Mouse (Mus musculus) liver, adult 2 months (tissue): ENCODE data around the gene Abraxas2. TPM values are rescaled to one million over a fixed set of nuclear protein-coding genes. Genes with fewer than 3 reads are reported as not detected.
A peak's percentile ranks its signal among the peaks of the same experiment; 100 is the strongest.

ENCODE experiments used
- DNase-seq: peaks from one replicate; pipeline ENCODE4 v3.0.0-alpha.2; 2011; ENCODE audit warnings: low read depth, low spot score; ENCODE audit errors: extremely low read depth
- H3K27ac ChIP-seq: fragments of 200-500 bp; replicated peaks from 2 replicates; pipeline ENCODE4 v1.5.1; 2012; ENCODE audit warnings: low read depth, mild to moderate bottlenecking, control low read depth, inconsistent platforms, low read length; ENCODE audit not compliant: insufficient read depth
- H3K27me3 ChIP-seq: fragments of 200-500 bp; 2 replicates; pipeline ENCODE4 v1.6.1; 2012; ENCODE audit warnings: mild to moderate bottlenecking, moderate library complexity, low read length, inconsistent platforms; ENCODE audit not compliant: control insufficient read depth, insufficient read depth
- H3K36me3 ChIP-seq: fragments of 200-500 bp; 2 replicates; pipeline ENCODE4 v1.6.1; 2012; ENCODE audit warnings: low read length, inconsistent platforms; ENCODE audit not compliant: control insufficient read depth, insufficient read depth
- H3K4me1 ChIP-seq: fragments of 200-500 bp; 2 replicates; pipeline ENCODE4 v1.6.1; 2011; ENCODE audit warnings: low read length; ENCODE audit not compliant: control insufficient read depth, insufficient read depth
- H3K4me3 ChIP-seq: fragments of 200-500 bp; 2 replicates; pipeline ENCODE4 v1.5.1; 2011; ENCODE audit warnings: low read depth, mild to moderate bottlenecking, control low read depth, low read length, moderate library complexity; ENCODE audit not compliant: insufficient read depth
- H3K79me2 ChIP-seq: fragments of 200-500 bp; 2 replicates; pipeline ENCODE4 v1.6.1; 2012; ENCODE audit warnings: inconsistent platforms, mild to moderate bottlenecking, low read length, moderate library complexity; ENCODE audit not compliant: control insufficient read depth, insufficient read depth
- H3K9ac ChIP-seq: fragments of 200-500 bp; 2 replicates; pipeline ENCODE4 v1.6.1; 2012; ENCODE audit warnings: low read depth, mild to moderate bottlenecking, control low read depth, inconsistent platforms, low read length
- CTCF ChIP-seq: fragments of 200-500 bp; IDR thresholded peaks from 2 replicates; pipeline ENCODE4 v1.5.1; 2011; ENCODE audit warnings: low read depth, low read length, control low read depth
- POLR2A ChIP-seq: fragments of 200-500 bp; IDR thresholded peaks from 2 replicates; pipeline ENCODE4 v1.6.1; 2011; ENCODE audit warnings: low read length, control low read depth; ENCODE audit not compliant: insufficient read depth; ENCODE audit errors: extremely low read depth
- WGBS: fragments of 180-500 bp; shearing (Covaris S2); methylation state at CpG from one replicate; pipeline ENCODE4 v1.1.7; 2018; 5-methylcytosine and 5-hydroxymethylcytosine counted together
- polyA plus RNA-seq: library from polyadenylated mRNA; depleted of rRNA; stranded (reverse); fragments of >200 nt; gene quantifications from 2 replicates; pipeline ENCODE4 v1.2.3, GENCODE M21; 2012
- total RNA-seq: library from RNA; depleted of rRNA; stranded (reverse); fragments of >200 nt; gene quantifications from 2 replicates; pipeline ENCODE4 v1.2.3, GENCODE M21; 2014

Gene Abraxas2
- total and polyA plus RNA-seq, 2 experiments: 7.9 to 23.7 TPM

GRCm38 (mm10) chr7:132884031-132884430, 25.0 kb downstream of the Abraxas2 start:
- Histone ChIP-seq H3K4me1 (peaks cover 4% of the 10 kb centered on the region), H3K36me3 (peaks cover 41% of the 10 kb centered on the region), H3K4me3 (no peak overlapping the region), H3K27me3 (no peaks in the 10 kb centered on the region), H3K9ac (no peak overlapping the region), H3K79me2 (no peaks in the 10 kb centered on the region), H3K27ac (no peak overlapping the region)
- DNase-seq: no peak
- WGBS: 94% methylated on average over 7 of the region's 7 CpGs
- peak; percentile 39 for TF ChIP-seq CTCF
- TF ChIP-seq POLR2A: no peak

GRCm38 (mm10) chr7:132887019-132887804, 28.2 kb downstream of the Abraxas2 start:
- no peak for TF ChIP-seq POLR2A
- TF ChIP-seq CTCF: no peak
- WGBS: 42% methylated on average over 7 of the region's 7 CpGs
- H3K4me3 ChIP-seq: no peak overlapping the region
- H3K9ac ChIP-seq: no peak overlapping the region
- no peaks in the 10 kb centered on the region for H3K79me2 ChIP-seq
- no peaks in the 10 kb centered on the region for H3K27me3 ChIP-seq
- H3K4me1 ChIP-seq: peaks cover 4% of the 10 kb centered on the region
- DNase-seq: peak; percentile 80
- peaks cover 16% of the 10 kb centered on the region for H3K36me3 ChIP-seq
- H3K27ac ChIP-seq: peak overlapping the region; percentile 28

DNA sequence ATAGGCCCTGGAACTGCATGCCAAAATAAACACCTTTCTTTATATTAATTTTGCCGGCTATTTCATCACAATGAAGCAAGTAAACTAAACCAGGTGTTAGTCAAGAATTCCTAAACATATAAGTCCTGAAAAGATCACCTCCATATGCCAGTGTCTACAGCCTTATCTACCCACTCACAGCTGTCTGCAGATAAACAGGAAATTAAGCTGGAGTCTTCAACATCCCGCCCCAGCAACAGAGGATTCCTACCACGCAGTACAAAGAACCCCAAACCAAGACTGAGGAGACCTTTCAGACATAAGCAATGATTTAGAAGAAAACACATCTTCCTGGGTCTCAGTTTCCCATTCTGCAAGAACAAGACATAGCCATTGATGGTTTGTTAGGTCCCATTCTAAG, 29.0 kb downstream of the Abraxas2 start:
- Histone ChIP-seq H3K36me3 (peaks cover 9% of the 10 kb centered on the region), H3K27ac (no peak overlapping the region), H3K4me3 (no peak overlapping the region), H3K27me3 (no peaks in the 10 kb centered on the region), H3K79me2 (no peaks in the 10 kb centered on the region), H3K9ac (no peak overlapping the region), H3K4me1 (peaks cover 4% of the 10 kb centered on the region)
- TF ChIP-seq CTCF: no peak
- TF ChIP-seq POLR2A: no peak
- 55% methylated on average over 3 of the region's 3 CpGs for WGBS
- no peak for DNase-seq

DNA sequence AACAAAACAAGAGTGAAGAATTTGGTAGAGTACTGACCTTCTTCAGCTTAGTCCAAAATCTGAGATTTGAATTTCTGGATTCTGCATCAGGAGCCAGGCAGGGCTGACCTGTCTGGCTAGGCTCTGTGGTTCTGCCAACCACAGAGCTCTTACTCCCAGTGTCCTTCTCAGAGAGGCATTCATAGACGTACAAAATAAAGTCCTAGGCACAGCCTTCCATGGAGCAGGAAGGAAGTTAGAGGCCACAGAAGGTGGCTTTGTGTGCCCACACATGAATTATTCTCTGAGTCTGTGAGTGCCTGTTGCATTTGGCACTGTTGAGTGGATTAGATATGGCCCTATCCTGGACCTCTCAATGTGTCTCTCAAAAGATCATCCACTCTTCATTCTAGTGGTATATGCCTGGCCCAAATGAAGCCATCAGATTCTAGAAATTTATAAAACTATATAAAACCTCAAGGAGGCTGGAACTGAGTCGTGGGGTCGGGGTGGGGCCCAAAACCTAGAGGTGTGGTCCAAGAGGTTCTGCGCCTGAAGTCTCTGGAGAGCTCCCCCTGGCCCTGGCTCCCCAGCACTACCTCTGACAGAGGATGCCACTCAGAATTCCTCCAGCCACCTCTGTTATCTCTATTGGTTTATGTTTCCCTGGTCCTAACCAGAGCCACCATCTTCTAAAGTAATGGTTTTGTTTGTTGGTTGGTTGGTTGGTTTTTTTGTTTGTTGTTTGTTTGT, 29.7 kb downstream of the Abraxas2 start:
- Histone ChIP-seq H3K36me3 (peaks cover 2% of the 10 kb centered on the region; the same call in 1 of the 2 replicates), H3K4me3 (no peak overlapping the region), H3K27ac (no peak overlapping the region), H3K4me1 (peaks cover 4% of the 10 kb centered on the region), H3K27me3 (no peaks in the 10 kb centered on the region), H3K9ac (no peak overlapping the region), H3K79me2 (no peaks in the 10 kb centered on the region)
- TF ChIP-seq CTCF (no peak), POLR2A (no peak)
- 87% methylated on average over 4 of the region's 4 CpGs for WGBS
- DNase-seq: no peak

- no peaks in the 10 kb centered on the region for H3K79me2 ChIP-seq
- WGBS: 95% methylated on average over 8 of the region's 8 CpGs
- peaks cover 4% of the 10 kb centered on the region for H3K4me1 ChIP-seq
- no peak overlapping the region for H3K9ac ChIP-seq
- DNase-seq: no peak
- H3K27ac ChIP-seq: no peak overlapping the region
- H3K4me3 ChIP-seq: no peak overlapping the region
- no peaks in the 10 kb centered on the region for H3K27me3 ChIP-seq
- TF ChIP-seq POLR2A (no peak), CTCF (no peak)
- no peaks in the 10 kb centered on the region for H3K36me3 ChIP-seq
These were observed 30.7 kb downstream of the Abraxas2 start for GRCm38 (mm10) chr7:132889691-132890090.

DNA sequence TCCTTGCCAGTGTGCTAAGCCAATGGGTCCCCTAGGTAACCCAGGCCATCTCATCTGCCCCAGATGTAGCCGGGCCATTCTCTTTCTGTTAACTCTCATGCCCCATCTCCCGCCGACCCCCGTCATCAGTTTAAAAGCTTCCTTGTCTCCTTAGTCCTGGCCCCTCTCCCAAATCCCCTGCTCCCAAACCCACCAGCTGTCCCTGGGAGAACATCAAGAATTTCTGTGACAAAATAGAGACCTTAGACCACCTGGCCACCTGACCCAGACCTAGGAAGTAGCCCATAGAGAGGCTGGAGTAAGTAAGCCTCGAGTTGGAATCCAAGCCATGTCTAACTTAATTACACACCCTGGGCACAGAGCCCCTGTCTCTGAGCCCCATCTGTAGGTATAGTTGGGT, 31.2 kb downstream of the Abraxas2 start:
- H3K4me3 ChIP-seq: no peak overlapping the region

More for the DNA sequence above, 31.2 kb downstream of the Abraxas2 start:
- H3K4me1 ChIP-seq: peaks cover 4% of the 10 kb centered on the region
- H3K27ac ChIP-seq: no peak overlapping the region
- no peak for DNase-seq
- no peak for TF ChIP-seq CTCF
- TF ChIP-seq POLR2A: no peak
- no peaks in the 10 kb centered on the region for H3K79me2 ChIP-seq
- H3K9ac ChIP-seq: no peak overlapping the region
- H3K27me3 ChIP-seq: no peaks in the 10 kb centered on the region
- 95% methylated on average over 5 of the region's 5 CpGs for WGBS
- H3K36me3 ChIP-seq: no peaks in the 10 kb centered on the region
